Mouse (Mus musculus): ENCODE data around the gene Magi1.
"Not testable (repeated sequence)": the region's sequence is repeated elsewhere in the genome, so short reads cannot be mapped to it uniquely, and the experiment has no call there.

The Magi1 gene

DNA sequence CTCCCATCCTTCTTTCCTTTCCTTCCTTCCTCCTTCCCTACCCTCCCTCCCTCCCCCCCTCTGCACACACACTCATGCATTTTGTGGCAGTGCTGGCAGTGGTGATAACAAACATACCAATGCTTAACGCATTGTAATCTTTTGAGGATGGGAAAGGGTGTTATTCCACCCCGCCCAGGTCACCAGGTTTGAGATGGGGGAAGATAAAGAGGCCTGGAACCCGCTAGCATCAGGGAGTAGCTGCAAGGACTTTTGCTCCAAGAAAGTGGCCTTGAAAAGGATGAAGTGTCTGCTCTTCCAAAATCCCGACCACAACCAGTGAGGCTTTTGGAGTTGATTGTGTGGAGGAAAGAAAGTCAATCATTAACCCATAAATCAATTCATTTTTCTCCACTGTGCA, 218.9 kb downstream of the Magi1 start:
- in situ Hi-C loops (cut with MboI, MseI), result loop anchor here in 1 of 2 experiments (25.0 kb wide), 1 partner anchor 1278 kb away; no protein-coding TSS in a partner anchor

DNA sequence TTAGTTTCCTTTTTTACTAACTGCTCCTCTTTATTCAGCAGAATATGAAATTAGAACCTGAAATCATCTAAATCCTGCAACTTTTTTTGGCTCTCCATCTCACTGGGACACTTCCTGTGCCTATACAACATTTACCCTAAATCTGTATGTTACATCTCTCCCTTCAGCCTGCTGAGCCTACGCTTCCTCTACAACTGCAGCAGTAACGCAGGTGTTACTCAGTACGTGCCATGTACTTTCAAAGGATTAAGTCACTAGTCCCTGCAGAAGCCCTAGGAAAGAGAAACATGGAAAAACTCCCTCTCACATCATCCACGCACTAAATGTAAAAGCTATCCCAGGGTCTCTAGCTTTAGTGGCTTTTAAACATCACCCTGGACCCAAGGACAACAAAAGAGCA, 220.2 kb downstream of the Magi1 start:
- in situ Hi-C loops (cut with MboI, MseI), result loop anchor here in 1 of 2 experiments (25.0 kb wide), 1 partner anchor 1276 kb away; no protein-coding TSS in a partner anchor

DNA sequence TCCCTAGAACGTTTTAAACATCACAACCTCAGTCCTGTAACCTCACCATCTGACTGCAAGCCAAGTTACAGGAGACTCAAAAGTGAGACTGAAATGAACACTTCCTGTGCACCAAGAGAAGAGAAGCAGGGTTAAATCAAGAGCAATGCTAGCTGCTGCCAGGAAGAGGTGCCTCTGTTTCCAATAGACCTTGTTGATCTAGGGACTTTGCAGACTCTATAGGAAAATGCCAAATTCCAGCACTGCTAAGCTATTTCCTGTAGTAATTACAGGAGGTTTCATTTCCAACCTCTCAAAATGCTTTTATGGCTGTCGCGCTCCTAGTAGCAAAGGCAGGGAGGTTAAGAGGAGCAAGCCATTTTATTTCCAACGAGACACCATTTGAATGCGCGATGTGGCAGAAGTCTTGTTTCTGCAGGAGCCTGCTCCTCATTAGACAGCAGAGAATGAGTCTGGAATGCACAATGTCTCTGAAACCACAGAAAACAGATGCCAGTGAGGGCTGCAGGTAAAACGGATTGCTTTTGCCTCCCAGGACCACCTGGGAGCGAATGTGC, 222.2 kb downstream of the Magi1 start:
- in situ Hi-C loops (cut with MboI, MseI), result loop anchor here in 1 of 2 experiments (25.0 kb wide), 1 partner anchor 1274 kb away; no protein-coding TSS in a partner anchor

DNA sequence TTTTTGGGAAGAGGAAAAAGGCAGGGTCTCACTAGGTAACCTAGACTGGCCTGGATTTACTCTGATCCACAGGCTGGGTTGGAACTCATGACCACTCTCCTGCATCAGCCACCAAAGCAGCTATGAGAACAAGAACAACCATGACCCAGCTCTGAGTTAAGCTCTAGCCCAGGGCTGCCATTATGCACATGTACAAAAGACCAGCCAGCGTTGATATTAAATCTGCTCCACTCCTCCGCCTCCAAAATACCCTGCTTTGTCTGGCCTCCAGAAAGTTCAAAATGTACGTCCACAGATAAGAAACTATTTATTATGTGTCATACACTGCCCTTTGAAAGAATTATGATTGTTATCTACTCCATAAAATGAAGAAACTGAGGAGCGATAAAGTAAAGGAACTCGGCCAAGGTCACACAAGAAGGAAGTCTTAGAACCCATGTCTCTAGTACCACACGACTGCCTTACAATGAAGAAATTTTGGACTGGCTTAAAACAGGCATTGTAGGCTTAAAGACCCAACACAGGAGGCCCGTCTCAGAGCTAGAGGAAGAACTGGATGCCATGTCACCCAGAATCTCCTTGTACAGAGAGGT, 223.0 kb downstream of the Magi1 start:
- in situ Hi-C loops (cut with MboI, MseI), result loop anchor here in 1 of 2 experiments (25.0 kb wide), 1 partner anchor 1273 kb away; no protein-coding TSS in a partner anchor

DNA sequence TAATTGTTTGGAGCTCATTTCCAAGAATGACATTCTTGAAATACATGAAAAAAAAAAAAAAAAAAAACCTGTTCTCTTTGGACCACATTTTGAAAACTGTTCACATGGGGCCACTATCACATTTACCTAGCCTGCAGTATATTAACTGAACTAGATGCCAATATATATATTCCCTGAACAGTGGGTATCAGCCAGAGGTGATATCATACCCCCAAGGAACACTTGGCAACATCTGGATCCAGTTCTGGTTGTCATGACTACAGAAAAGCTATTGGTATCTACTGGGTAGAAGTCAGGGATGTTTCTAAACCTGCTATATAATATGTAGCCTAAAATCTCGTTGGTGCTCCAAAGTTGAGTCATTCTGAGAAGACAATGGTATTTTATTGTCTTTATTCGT, 224.6 kb downstream of the Magi1 start:
- in situ Hi-C loops (cut with MboI, MseI), result loop anchor here in 1 of 2 experiments (25.0 kb wide), 1 partner anchor 1272 kb away; no protein-coding TSS in a partner anchor

DNA sequence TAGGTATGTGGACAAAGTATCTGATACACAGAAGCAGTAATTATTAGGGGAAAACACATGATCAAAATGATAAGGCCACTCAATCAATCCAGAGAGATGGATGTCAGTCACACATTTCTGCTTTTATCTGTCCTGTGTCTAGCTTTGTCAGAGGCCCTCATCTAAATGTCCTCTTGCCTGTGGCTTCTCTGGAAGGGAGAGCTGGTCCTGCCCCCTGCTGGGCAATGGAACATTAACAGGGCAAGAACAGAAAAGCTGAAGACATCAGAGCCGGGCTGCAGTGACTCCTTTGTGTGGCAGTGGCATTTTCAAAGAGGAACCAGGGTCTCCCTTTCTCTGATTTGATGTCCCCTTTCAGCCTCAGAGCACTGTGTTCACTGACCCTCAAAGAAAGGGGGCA, 229.8 kb downstream of the Magi1 start:
- in situ Hi-C loops (cut with MboI, MseI), result loop anchor here in 1 of 2 experiments (25.0 kb wide), 1 partner anchor 1267 kb away; no protein-coding TSS in a partner anchor

DNA sequence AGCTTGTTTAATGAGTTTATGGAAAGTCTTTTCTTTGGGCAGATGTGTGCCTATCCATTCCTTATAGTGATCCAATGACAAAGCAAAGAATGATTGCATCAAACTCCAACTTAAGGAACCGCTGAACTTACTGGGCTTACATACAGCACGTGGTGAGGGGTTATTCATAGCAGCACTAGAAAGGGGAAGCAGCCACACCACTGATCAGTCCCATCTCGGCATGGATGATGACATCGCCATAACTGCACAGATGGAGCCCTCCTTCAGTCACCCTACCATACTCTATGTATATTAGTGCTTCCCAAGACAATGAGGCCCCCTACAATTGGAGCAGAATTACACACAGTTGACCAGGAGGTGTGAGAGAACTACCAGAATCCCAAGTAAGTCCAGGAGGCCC, 238.5 kb downstream of the Magi1 start:
- in situ Hi-C loops (cut with MboI, MseI), result no loop called here

DNA sequence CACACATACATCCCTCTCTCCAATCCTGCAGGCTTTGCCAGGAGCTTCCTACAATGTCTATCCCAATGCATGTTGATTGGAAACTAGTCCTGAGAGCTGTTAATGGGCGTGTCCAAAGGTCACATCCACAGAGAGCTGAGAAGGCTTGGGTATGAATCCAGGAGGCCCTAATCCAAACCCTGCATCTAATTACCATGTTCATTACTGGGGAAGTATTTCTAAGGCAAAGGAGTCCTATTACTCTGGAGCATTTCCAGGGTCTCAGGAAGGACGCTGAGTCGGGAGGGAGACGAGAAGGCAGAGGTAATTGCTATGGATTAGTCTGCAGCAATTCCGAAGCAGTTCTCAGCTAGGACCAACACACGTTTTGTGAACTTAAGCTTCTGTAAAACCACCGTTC, 240.3 kb downstream of the Magi1 start:
- in situ Hi-C loops (cut with MboI, MseI), result no loop called here

DNA sequence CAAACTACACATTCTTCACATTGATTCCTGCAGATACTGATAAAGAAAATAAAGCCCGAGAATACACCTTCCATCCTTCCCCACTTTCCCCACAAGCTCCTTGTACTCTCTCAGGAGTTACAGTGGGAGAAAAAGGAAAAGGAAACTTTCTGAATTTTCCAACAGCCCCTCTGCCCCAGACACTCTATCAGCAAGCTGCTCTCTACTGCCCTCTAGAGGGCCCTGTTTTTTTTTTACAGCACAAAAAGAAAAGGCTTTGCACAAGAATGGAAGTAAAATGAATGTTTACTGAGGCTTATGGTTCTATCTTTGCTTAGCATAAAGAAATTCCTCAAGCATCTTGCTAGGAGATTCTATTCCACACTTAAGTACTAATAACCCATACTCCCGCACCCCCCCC, 243.6 kb downstream of the Magi1 start:
- in situ Hi-C loops (cut with MboI, MseI), result no loop called here

DNA sequence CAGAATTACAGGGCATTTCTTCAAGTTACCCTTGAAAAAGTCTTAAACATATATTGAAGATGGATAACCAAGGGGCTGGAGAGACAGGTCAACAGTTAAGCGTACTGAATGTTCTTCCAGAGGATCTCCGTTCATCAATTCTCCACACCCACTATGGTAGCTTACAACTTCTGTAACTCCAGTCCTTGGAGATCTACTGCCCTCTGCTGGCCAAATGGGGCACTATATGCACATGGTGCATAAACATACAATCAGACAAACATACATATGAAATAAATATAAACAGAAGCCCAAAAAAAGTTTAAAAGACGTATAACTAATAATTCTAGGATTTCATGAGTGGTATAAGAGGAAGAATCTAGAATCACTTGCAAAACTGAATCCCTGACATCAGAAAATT, 244.8 kb downstream of the Magi1 start:
- in situ Hi-C loops (cut with MboI, MseI), result no loop called here

DNA sequence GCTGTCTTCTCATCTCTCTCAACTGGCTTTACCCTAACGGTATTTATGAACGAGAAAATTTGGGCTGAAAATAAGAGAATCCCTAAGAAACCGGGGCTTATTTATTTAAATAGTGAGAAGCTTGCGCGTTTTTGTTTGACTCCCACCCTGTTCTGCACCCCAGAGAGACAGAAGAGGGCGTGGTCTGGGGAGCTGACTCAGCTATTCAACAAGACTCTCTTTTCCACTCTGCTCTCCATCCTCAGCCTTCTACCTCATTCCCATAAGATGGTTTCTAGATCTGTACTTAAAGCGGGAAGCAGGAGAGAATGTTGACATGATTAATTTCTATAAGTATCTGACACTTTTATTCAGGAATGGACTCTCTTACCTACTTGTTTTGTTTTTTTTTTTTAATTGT, 247.2 kb downstream of the Magi1 start:
- in situ Hi-C loops (cut with MboI, MseI), result no loop called here

DNA sequence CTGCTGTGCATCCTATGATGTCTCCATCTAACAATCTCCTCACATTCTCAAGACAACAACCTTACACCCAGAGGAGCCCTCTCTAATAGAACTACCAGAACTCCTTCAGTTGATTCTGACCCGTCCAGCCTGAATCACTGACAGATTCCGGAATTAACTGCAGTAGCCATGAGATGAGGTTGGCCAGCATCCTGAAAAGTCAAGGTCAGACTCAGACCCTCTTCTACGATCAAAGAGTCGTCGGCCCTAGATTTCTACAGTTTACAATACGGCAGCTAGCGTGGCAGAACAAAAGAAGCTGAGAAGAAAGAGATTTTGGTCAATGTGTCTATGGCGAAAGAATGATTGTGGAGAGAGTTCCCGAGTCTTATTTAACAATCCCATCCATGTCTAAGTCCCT, 257.4 kb downstream of the Magi1 start:
- in situ Hi-C loops (cut with MboI, MseI), result no loop called here

DNA sequence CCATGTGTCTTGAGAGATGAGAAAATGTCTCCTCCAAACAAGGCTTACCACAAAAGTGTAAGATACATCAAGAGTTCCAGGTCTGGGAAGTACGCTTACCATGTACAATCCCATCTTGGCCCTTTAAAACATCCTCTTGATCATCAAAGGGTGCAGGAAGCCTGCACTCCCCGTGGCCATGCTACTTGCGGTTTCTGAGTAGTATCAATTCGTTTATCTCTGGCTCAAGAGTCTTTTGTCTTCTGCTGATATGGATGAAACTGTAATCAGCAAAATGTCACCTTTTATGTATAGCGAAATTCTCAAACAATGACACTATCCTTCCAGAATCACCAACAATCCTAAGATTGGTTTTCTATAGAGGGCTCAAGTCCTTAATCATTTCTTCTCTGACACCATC, 261.3 kb downstream of the Magi1 start:
- in situ Hi-C loops (cut with MboI, MseI), result no loop called here

DNA sequence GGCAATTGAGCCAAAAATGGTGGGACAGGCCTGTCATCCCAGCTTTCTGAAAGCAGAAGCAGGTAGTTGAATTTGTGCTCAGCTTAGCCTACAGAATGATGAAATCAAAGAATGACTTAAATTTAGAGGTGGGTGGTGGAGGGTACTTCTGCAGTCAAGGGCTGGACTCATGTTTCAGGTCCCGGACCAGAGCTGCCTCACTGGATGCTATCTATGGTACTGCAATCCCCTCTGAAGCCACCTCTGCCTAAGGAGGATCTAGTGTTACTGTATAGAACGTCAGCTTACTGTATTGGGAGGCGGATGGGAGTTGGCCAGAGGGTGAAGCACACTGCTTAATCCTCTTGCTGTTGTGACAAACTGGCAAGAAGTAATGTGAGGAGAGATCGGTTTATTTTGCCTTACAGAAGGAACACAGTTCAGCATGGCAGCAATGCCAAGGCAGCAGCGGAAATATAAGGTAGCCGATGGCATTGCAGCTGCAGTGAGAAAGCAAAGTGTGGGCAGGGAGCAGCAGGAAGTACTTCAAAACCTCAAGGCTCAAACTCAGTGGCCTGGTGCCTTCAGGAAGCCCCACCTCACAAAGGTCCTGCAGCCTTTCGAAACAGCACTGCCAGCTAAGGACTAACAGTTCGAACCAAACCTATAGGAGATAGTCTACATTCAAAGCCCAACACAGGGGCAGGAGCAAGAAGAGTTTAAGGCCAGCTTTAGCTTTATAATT, 262.3 kb downstream of the Magi1 start:
- in situ Hi-C loops (cut with MboI, MseI), result no loop called here

DNA sequence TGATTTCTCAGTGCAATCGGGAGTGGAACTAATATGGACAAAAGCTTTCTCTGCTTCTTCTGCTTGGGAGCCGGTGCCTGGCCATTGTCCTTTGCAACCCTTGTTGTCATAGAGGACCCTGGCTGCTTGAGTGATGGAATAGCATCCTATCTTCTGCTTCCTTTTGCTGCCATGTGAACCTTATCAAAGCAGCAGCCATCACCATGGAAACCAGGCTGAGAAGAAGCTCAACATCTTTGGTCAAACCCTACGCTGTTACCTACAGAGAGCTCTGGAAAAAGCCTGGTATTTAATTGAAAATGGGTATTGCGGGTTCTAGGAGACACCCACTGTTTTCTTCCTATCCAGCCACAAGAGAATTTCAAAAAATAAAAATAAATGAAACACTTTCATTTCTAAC, 263.2 kb downstream of the Magi1 start:
- in situ Hi-C loops (cut with MboI, MseI), result no loop called here

DNA sequence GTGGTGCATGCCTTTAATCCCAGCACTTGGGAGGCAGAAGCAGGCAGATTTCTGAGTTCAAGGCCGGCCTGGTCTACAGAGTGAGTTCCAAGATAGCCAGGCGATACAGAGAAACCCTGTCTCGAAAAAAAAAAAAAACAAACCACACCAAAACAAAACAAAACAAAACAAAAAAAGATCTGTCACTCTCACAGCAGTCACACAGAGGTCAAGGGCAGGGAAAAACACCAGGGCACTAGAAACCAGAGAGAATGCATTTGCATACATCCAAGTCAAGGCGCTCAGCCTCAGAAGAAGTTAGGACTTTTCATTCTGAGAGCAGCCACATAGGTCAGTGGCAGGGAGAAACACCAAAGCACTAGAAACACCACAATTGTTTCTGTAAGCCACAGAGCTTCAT, 263.8 kb downstream of the Magi1 start:
- in situ Hi-C loops (cut with MboI, MseI), result no loop called here

DNA sequence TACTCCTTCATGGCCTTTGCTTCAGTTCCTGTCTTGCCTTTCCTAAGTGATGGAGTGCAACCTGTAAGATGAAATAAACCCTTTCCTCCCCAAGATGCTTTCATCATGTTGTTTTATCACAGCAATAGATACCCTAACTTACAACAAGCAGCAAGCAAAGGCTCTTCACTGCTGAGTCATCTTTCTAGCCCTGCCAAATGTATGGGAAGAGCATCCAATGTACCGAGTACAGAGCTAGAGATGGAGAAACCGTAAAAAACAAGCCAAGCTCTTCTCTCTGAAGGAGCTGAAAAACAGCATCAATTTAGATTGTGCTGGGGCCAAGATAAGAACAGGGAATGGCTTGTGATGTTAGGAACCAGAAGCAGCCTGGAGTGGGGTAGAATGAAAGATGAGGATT, 270.0 kb downstream of the Magi1 start:
- in situ Hi-C loops (cut with MboI, MseI), result no loop called here

DNA sequence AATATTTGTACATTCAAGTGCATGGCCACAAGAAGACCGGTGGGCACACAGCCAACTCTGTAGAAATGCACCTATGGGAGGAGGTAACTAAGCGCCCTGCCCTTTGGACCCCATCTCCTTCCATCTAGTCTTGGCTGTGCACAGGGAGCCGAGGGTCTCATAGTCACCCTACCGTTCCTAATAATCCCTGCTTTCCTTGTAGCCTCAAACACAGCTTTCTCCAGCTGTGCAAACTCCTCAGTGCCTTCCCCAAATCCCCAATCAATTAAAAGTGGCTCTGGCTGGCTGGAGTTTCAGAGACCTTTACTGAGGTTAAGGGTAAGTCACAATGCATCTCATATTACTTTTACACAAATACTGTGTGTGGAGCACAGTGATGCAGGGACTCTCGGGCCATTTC, 271.8 kb downstream of the Magi1 start:
- in situ Hi-C loops (cut with MboI, MseI), result no loop called here

DNA sequence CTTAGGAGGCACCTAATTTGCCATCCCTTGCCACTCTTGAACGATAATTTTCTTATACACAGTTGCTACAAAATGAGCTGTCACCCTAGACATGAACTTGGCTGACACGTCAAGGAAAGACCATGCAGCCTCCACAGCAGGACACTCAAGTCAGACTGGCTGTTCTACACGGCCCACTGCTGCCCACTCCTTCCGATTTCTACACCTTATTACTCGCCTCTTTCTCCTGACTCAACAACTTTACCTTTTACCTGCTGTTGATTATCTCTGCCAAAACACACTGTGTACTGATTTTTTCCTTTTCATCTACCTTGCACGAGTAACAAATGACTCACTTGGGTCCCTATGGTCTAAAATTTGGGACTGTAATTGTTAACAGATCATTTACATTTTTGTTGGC, 272.2 kb downstream of the Magi1 start:
- in situ Hi-C loops (cut with MboI, MseI), result no loop called here

DNA sequence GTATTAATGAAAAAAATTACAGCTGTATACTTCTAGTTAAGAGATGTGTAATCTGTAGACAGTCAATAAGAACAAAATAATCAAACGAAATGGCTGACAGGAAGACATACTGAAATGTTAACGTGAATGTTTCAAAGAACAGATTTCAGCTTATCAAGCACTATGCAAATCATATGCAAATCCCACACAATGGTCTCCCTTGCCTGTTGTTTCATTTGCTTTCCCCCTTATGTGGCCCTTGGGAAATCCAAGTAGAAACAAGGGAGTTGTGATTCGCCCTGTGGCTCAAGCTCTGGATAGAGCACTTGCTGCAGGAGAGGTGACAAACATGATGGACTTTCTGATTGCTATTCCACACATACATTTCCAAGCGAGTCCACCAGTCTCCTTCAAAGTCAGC, 275.1 kb downstream of the Magi1 start:
- in situ Hi-C loops (cut with MboI, MseI), result no loop called here

DNA sequence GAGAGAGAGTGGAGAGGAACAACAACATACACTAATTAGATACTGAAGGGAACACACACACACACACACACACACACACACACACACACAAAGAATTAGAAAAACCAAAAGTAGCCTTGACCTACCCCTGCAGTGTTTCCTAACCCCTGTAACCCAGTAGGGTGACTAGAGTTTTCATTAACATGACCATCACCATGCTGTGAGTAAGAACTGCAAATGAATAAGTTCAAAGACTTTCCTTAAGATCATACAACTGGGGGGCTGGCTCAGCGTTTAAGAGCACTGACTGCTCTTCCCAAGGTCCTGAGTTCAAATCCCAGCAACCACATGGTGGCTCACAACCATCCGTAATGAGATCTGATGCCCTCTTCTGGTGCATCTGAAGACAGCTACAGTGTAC, 280.1 kb downstream of the Magi1 start:
- in situ Hi-C loops (cut with MboI, MseI), result not testable (repeated sequence)

DNA sequence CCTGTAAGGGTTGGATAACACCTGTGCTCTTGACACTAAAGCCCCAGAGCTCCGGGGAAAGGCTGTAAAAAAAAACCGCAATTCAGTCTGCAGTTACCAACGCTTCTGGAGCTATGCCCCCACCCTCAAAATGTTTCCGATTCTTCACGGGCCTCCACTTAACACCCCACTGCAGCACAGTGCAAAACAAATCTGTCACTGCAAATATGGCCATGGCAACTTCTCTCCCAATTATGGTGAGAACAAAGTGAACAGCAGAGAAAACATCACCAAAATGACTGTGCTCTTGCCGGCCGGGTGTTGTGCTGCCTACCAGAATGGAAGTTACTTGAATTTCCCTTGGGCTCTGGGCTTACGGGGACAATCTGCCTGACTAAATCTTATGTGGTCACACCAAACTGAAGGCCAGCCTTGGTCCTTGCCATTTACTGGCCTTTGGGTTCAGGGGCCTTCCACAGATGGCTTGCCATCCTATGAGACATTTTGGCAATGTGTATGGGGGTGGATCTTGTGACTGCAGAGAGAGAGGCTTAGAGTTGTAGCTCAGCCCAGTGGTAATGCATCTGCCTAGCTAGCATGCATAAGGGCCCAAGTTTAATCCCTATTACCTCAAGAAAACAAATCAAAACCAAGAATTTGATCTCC, 286.8 kb downstream of the Magi1 start:
- in situ Hi-C loops (cut with MboI, MseI), result loop anchor here in 1 of 2 experiments (25.0 kb wide), 1 partner anchor 1210 kb away; no protein-coding TSS in a partner anchor

Data from T-helper 17 cell (primary cell).